Mouse (Mus musculus): ENCODE measurements at regions not wholly inside any gene's neighbourhood (a gene's known extent, or its start where the extent isn't known, plus 50 kb on each side); places are given as distances from the start of the nearest gene placed in this dataset.

DNA sequence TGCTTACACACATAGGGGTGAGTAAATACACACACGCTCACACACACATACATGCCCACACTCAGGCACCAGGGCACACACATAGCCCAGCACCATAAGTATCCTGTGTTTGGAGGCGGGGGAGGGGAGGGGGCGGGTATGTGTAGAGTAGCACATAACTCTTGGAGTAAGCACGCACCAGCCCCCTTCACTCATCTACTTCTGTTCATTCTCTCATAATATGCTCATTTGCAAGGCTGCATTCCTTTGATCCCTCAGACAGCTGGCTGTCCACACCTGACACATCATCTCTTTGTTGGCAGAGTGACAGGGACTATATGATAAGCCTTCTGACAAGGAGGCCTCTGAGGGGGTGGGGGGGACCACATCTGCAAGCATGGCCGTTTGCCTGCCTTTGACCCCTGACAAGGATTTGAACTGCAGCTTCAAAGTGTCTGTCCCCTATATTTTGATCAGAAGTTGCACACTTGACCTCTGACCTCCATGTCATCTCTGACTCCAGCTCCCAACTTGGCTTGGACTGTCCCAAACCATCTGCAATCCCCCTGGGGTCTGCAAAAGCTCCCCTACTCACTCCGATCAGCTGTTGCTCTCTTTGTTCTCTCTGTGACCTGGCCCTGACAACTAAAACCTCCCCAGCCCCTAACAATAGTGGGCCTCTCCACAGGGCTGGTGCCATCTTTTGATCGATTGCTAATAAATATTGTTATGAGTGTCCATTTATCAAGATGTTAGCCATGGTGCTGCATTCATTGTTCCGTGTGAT, 95.6 kb upstream of the Btg1 start:
- Histone ChIP-seq H3K9me3 (replicated peaks; ENCODE audit: insufficient read depth, low read length) (no peaks in the 10 kb centered on the region), H3K9ac (ENCODE audit: control insufficient read depth, low read depth, low read length, poor library complexity, severe bottlenecking) (no peak overlapping the region), H3K4me1 (ENCODE audit: control insufficient read depth in 1 of 2, insufficient read depth in 2 of 2, low read length in 2 of 2) (no peaks in the 10 kb centered on the region), H3K4me3 (ENCODE audit: control insufficient read depth in 1 of 2, insufficient read depth in 1 of 2, low read depth in 2 of 2, low read length in 2 of 2) (no peak overlapping the region), H3K27ac (ENCODE audit: control insufficient read depth, low read depth, low read length) (no peak overlapping the region), H3K27me3 (ENCODE audit: control insufficient read depth in 1 of 2, insufficient read depth in 2 of 2, low read length in 2 of 2) (no peaks in the 10 kb centered on the region), H3K79me2 (ENCODE audit: control insufficient read depth, insufficient read depth, low read length, poor library complexity) (no peaks in the 10 kb centered on the region), H3K36me3 (ENCODE audit: control insufficient read depth in 1 of 2, insufficient read depth in 2 of 2, low read length in 2 of 2) (no peaks in the 10 kb centered on the region)
- TF ChIP-seq EP300 (IDR thresholded peaks at IDR 0.05; ENCODE audit: low read depth in 1 of 2, low read length in 2 of 2) (no peak), TCF12 (IDR thresholded peaks at IDR 0.05; ENCODE audit: low read depth, low read length) (no peak), ZC3H11A (IDR thresholded peaks at IDR 0.05; ENCODE audit: low read depth, low read length) (no peak), BHLHE40 (IDR thresholded peaks at IDR 0.05; ENCODE audit: borderline replicate concordance, low read depth, low read length) (no peak), UBTF (IDR thresholded peaks at IDR 0.05; ENCODE audit: borderline replicate concordance, insufficient read depth, low read depth, low read length) (no peak), POLR2AphosphoS2 (IDR thresholded peaks at IDR 0.05; ENCODE audit: low read length) (no peak), MEF2A (IDR thresholded peaks at IDR 0.05; ENCODE audit: extremely low read depth, insufficient replicate concordance, low read depth, low read length, poor library complexity, severe bottlenecking) (no peak), RAD21 (IDR thresholded peaks at IDR 0.05; ENCODE audit: low read depth, low read length) (no peak), NELFE (IDR thresholded peaks at IDR 0.05; ENCODE audit: low read depth, low read length) (no peak), MAFK (IDR thresholded peaks at IDR 0.05; ENCODE audit: borderline replicate concordance, low read depth, low read length) (no peak), TAL1 (IDR thresholded peaks at IDR 0.05; ENCODE audit: low read length) (no peak), RCOR1 (IDR thresholded peaks at IDR 0.05; ENCODE audit: low read depth, low read length) (no peak), GATA1 (IDR thresholded peaks at IDR 0.05; ENCODE audit: low read depth, low read length) (no peak), ZKSCAN1 (IDR thresholded peaks at IDR 0.05; ENCODE audit: low read depth, low read length) (no peak), MAX (IDR thresholded peaks at IDR 0.05; ENCODE audit: low read length) (no peak), POLR2A (IDR thresholded peaks at IDR 0.05; ENCODE audit: control insufficient read depth in 1 of 2, insufficient read depth in 1 of 2, low read depth in 1 of 2, low read length in 2 of 2, poor library complexity in 1 of 2) (no peak), MYC (IDR thresholded peaks at IDR 0.05; ENCODE audit: low read depth, low read length) (no peak)
- no peak for DNase-seq (ENCODE audit: low read depth, low spot score)

DNA sequence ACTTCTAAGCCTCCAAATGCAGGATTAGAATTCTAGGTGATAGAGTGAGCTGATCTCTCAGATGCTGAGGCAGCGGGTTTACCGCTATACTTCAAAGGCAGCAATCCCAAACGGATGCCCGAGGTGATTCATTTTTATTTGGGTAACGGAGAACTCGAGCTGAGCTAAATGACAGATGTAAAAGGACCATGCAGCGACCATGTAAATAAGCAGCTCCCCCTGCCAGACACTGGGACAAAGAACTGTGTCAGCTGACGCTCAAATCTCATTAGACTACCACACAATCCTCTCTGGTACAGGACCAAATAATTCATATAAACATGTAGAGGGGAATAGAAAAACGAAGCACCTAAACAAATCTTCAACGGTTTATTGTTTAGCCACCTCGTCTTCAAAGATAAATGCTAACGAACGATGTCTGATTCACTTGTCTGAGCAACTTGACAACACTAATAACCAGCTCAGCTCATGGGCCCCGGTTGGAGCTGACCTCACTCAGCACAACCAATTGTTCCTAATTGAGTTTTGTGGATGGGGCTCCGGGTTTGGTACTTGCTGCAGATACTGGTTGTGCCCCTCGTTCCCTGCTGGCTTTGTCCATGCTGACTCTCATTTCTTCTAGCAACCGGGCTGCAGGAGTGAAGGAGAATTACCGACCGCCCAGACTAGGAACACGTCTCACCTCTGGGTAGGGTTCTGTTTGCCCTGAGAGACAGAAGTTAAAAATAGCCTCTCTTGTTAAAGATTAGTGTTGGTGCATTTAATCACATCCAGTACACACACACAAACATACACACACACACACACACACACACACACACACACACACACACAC, 92.6 kb upstream of the Btg1 start:
- Histone ChIP-seq H3K27ac (ENCODE audit: control insufficient read depth, low read depth, low read length) (no peak overlapping the region), H3K27me3 (ENCODE audit: control insufficient read depth in 1 of 2, insufficient read depth in 2 of 2, low read length in 2 of 2) (no peaks in the 10 kb centered on the region), H3K9ac (ENCODE audit: control insufficient read depth, low read depth, low read length, poor library complexity, severe bottlenecking) (no peak overlapping the region), H3K36me3 (ENCODE audit: control insufficient read depth in 1 of 2, insufficient read depth in 2 of 2, low read length in 2 of 2) (no peaks in the 10 kb centered on the region), H3K4me1 (ENCODE audit: control insufficient read depth in 1 of 2, insufficient read depth in 2 of 2, low read length in 2 of 2) (no peaks in the 10 kb centered on the region), H3K9me3 (replicated peaks; ENCODE audit: insufficient read depth, low read length) (no peaks in the 10 kb centered on the region), H3K79me2 (ENCODE audit: control insufficient read depth, insufficient read depth, low read length, poor library complexity) (no peaks in the 10 kb centered on the region), H3K4me3 (ENCODE audit: control insufficient read depth in 1 of 2, insufficient read depth in 1 of 2, low read depth in 2 of 2, low read length in 2 of 2) (no peak overlapping the region)
- DNase-seq (ENCODE audit: low read depth, low spot score) = no peak
- no peak for TF ChIP-seq GATA1 (IDR thresholded peaks at IDR 0.05; ENCODE audit: low read depth, low read length)
- TF ChIP-seq HCFC1 (IDR thresholded peaks at IDR 0.05; ENCODE audit: low read depth, low read length) = no peak
- no peak for TF ChIP-seq MAFK (IDR thresholded peaks at IDR 0.05; ENCODE audit: borderline replicate concordance, low read depth, low read length)
- TF ChIP-seq ELF1 (IDR thresholded peaks at IDR 0.05; ENCODE audit: low read depth, low read length) = no peak
- TF ChIP-seq MAZ (IDR thresholded peaks at IDR 0.05; ENCODE audit: low read depth, low read length) = no peak
- no peak for TF ChIP-seq ETS1 (IDR thresholded peaks at IDR 0.05; ENCODE audit: low read depth, low read length)
- TF ChIP-seq UBTF (IDR thresholded peaks at IDR 0.05; ENCODE audit: borderline replicate concordance, insufficient read depth, low read depth, low read length) = no peak
- TF ChIP-seq KAT2A (conservative IDR thresholded peaks at IDR 0.05; ENCODE audit: low read depth, low read length) = no peak
- TF ChIP-seq POLR2AphosphoS2 (IDR thresholded peaks at IDR 0.05; ENCODE audit: low read length) = no peak
- TF ChIP-seq RAD21 (IDR thresholded peaks at IDR 0.05; ENCODE audit: low read depth, low read length) = no peak
- no peak for TF ChIP-seq BHLHE40 (IDR thresholded peaks at IDR 0.05; ENCODE audit: borderline replicate concordance, low read depth, low read length)
- no peak for TF ChIP-seq ZKSCAN1 (IDR thresholded peaks at IDR 0.05; ENCODE audit: low read depth, low read length)
- no peak for TF ChIP-seq TCF12 (IDR thresholded peaks at IDR 0.05; ENCODE audit: low read depth, low read length)
- no peak for TF ChIP-seq CHD2 (IDR thresholded peaks at IDR 0.05; ENCODE audit: low read length)
- TF ChIP-seq USF1 (IDR thresholded peaks at IDR 0.05; ENCODE audit: low read depth, low read length) = no peak
- no peak for TF ChIP-seq SIN3A (IDR thresholded peaks at IDR 0.05; ENCODE audit: low read length)
- TF ChIP-seq MYC (IDR thresholded peaks at IDR 0.05; ENCODE audit: low read depth, low read length) = no peak
- no peak for TF ChIP-seq EP300 (IDR thresholded peaks at IDR 0.05; ENCODE audit: low read depth in 1 of 2, low read length in 2 of 2)
- TF ChIP-seq RCOR1 (IDR thresholded peaks at IDR 0.05; ENCODE audit: low read depth, low read length) = no peak
